Mouse (Mus musculus) lung, embryonic 14.5 days (tissue): ENCODE measurements at regions not wholly inside any gene's neighbourhood (a gene's known extent, or its start where the extent isn't known, plus 50 kb on each side); places are given as distances from the start of the nearest gene placed in this dataset.
A peak's percentile ranks its signal among the peaks of the same experiment; 100 is the strongest.

ENCODE experiments used
- ATAC-seq: fragments of 200-750 bp; cut with Nextera tagmentation; 2 replicates; pipeline ENCODE4 v1.8.0; 2017; ENCODE audit warnings: mild to moderate bottlenecking, moderate TSS enrichment, moderate library complexity; ENCODE audit not compliant: insufficient read depth
- DNase-seq: peaks from one replicate; pipeline ENCODE4 v3.0.0-alpha.2; 2015
- H3K27ac ChIP-seq: fragments of 300-500 bp; sonication (generic); 2 replicates; pipeline ENCODE4 v1.5.1; 2014; ENCODE audit warnings: low read depth, mild to moderate bottlenecking, moderate library complexity
- H3K27me3 ChIP-seq: fragments of 300-500 bp; sonication (generic); 2 replicates; pipeline ENCODE4 v1.6.1; 2014; ENCODE audit warnings: low read length, control low read depth; ENCODE audit not compliant: insufficient read depth
- H3K36me3 ChIP-seq: fragments of 300-500 bp; sonication (generic); 2 replicates; pipeline ENCODE4 v1.6.1; 2014; ENCODE audit warnings: control low read depth; ENCODE audit not compliant: insufficient read depth
- H3K4me1 ChIP-seq: fragments of 300-500 bp; sonication (generic); 2 replicates; pipeline ENCODE4 v1.6.1; 2014; ENCODE audit warnings: antibody characterized with exemption, control low read depth; ENCODE audit not compliant: insufficient read depth
- H3K4me2 ChIP-seq: fragments of 300-500 bp; sonication (generic); 2 replicates; pipeline ENCODE4 v1.6.1; 2014; ENCODE audit warnings: mild to moderate bottlenecking
- H3K4me3 ChIP-seq: fragments of 300-500 bp; sonication (generic); 2 replicates; pipeline ENCODE4 v1.5.1; 2014; ENCODE audit warnings: low read depth, low read length
- H3K9ac ChIP-seq: fragments of 300-500 bp; sonication (generic); 2 replicates; pipeline ENCODE4 v1.6.1; 2014
- H3K9me3 ChIP-seq: fragments of 300-500 bp; sonication (generic); 2 replicates; pipeline ENCODE4 v1.6.1; 2016; ENCODE audit warnings: low read depth, low read length, control low read depth
- CTCF ChIP-seq: IDR thresholded peaks from 2 replicates; pipeline ENCODE4 v1.5.1; 2016; ENCODE audit warnings: antibody characterized with exemption, low read depth
- WGBS: fragments of 180-500 bp; shearing (Covaris S2); extraction: QIAGEN DNeasy Blood & Tissue Kit; methylation state at CpG from one replicate; pipeline ENCODE4 v1.1.7; 2014; 5-methylcytosine and 5-hydroxymethylcytosine counted together

- no peaks in the 10 kb centered on the region for H3K4me1 ChIP-seq
- no peak for TF ChIP-seq CTCF
- no peaks in the 10 kb centered on the region for H3K9me3 ChIP-seq
- DNase-seq (peak; percentile 25), ATAC-seq (no peak)
- WGBS: 54% methylated on average over 3 of the region's 3 CpGs
- H3K36me3 ChIP-seq: no peaks in the 10 kb centered on the region
- H3K27ac ChIP-seq: no peak overlapping the region
- H3K4me2 ChIP-seq: no peak overlapping the region
- H3K9ac ChIP-seq: no peak overlapping the region
- H3K4me3 ChIP-seq: no peak overlapping the region
- H3K27me3 ChIP-seq: no peaks in the 10 kb centered on the region
These were observed 433.1 kb upstream of the Gm6657 start for GRCm38 (mm10) chr12:77760976-77761375.

- ATAC-seq: no peak
- Histone ChIP-seq H3K4me1 (no peaks in the 10 kb centered on the region), H3K9ac (no peak overlapping the region), H3K36me3 (no peaks in the 10 kb centered on the region), H3K27me3 (no peaks in the 10 kb centered on the region), H3K27ac (no peak overlapping the region), H3K4me3 (no peak overlapping the region), H3K4me2 (no peak overlapping the region), H3K9me3 (no peaks in the 10 kb centered on the region)
- WGBS: 86% methylated on average over 6 of the region's 6 CpGs
- no peak for DNase-seq
- no peak for TF ChIP-seq CTCF
These were observed 418.0 kb upstream of the Gm6657 start for GRCm38 (mm10) chr12:77776011-77776546.

GRCm38 (mm10) chr12:77776755-77777154 is 417.3 kb upstream of the Gm6657 start:
- 77% methylated on average over 8 of the region's 8 CpGs for WGBS
- H3K4me3 ChIP-seq: no peak overlapping the region
- no peak overlapping the region for H3K4me2 ChIP-seq
- H3K4me1 ChIP-seq: no peaks in the 10 kb centered on the region
- H3K27ac ChIP-seq: no peak overlapping the region
- no peak overlapping the region for H3K9ac ChIP-seq
- no peak for ATAC-seq
- H3K9me3 ChIP-seq: no peaks in the 10 kb centered on the region
- H3K36me3 ChIP-seq: no peaks in the 10 kb centered on the region
- no peaks in the 10 kb centered on the region for H3K27me3 ChIP-seq
- no peak for DNase-seq
- TF ChIP-seq CTCF: no peak

GRCm38 (mm10) chr12:77780885-77781698 is 412.9 kb upstream of the Gm6657 start:
- TF ChIP-seq CTCF: peak; percentile 98
- H3K4me1 ChIP-seq: no peaks in the 10 kb centered on the region
- no peaks in the 10 kb centered on the region for H3K27me3 ChIP-seq
- H3K4me3 ChIP-seq: peak overlapping the region; percentile 24
- H3K27ac ChIP-seq: no peak overlapping the region
- 25% methylated on average over 20 of the region's 20 CpGs for WGBS
- ATAC-seq (peak; percentile 82), DNase-seq (peak; percentile 87)
- H3K4me2 ChIP-seq: peak overlapping the region; percentile 56
- no peak overlapping the region for H3K9ac ChIP-seq
- H3K9me3 ChIP-seq: no peaks in the 10 kb centered on the region
- no peaks in the 10 kb centered on the region for H3K36me3 ChIP-seq

GRCm38 (mm10) chr12:77783909-77784308 is 410.1 kb upstream of the Gm6657 start:
- Histone ChIP-seq H3K27me3 (no peaks in the 10 kb centered on the region), H3K9me3 (no peaks in the 10 kb centered on the region), H3K9ac (no peak overlapping the region), H3K4me1 (no peaks in the 10 kb centered on the region), H3K4me2 (no peak overlapping the region), H3K36me3 (no peaks in the 10 kb centered on the region), H3K4me3 (no peak overlapping the region), H3K27ac (no peak overlapping the region)
- DNase-seq (no peak), ATAC-seq (no peak)
- 67% methylated on average over 9 of the region's 9 CpGs for WGBS
- no peak for TF ChIP-seq CTCF

- no peak overlapping the region for H3K4me3 ChIP-seq
- no peak for ATAC-seq
- no peak overlapping the region for H3K9ac ChIP-seq
- WGBS: 78% methylated on average over 6 of the region's 6 CpGs
- DNase-seq: no peak
- no peaks in the 10 kb centered on the region for H3K36me3 ChIP-seq
- H3K4me1 ChIP-seq: no peaks in the 10 kb centered on the region
- H3K9me3 ChIP-seq: no peaks in the 10 kb centered on the region
- TF ChIP-seq CTCF: no peak
- H3K27me3 ChIP-seq: no peaks in the 10 kb centered on the region
- no peak overlapping the region for H3K4me2 ChIP-seq
- H3K27ac ChIP-seq: no peak overlapping the region
These were observed 408.4 kb upstream of the Gm6657 start for GRCm38 (mm10) chr12:77785647-77786046.

GRCm38 (mm10) chr12:77786678-77787077 is 407.4 kb upstream of the Gm6657 start:
- no peak for DNase-seq
- Histone ChIP-seq H3K4me3 (no peak overlapping the region), H3K36me3 (no peaks in the 10 kb centered on the region), H3K9me3 (no peaks in the 10 kb centered on the region), H3K27ac (no peak overlapping the region), H3K9ac (no peak overlapping the region), H3K4me2 (no peak overlapping the region), H3K4me1 (no peaks in the 10 kb centered on the region), H3K27me3 (no peaks in the 10 kb centered on the region)
- TF ChIP-seq CTCF: no peak
- ATAC-seq: no peak; the same call in 1 of the 2 replicates
- WGBS: 56% methylated on average over 4 of the region's 4 CpGs
